Mouse (Mus musculus) urinary bladder, postnatal 36 days (tissue): ENCODE measurements around the gene Tbccd1.

Experiments used
- DNase-seq, 2 experiments: peaks; one replicate each; pipeline ENCODE4 v3.0.0; 2022; ENCODE audit warnings: low spot score in 2 of 2, mixed read lengths in 1 of 2

Tbccd1 gene

GRCm38 (mm10) chr16:22872397-22872796, 14.9 kb upstream of the Tbccd1 start:
- DNase-seq, result no peak

- no peak for DNase-seq
Observed at GRCm38 (mm10) chr16:22856773-22857172, 696 bp downstream of the Tbccd1 start.

GRCm38 (mm10) chr16:22852709-22853108, 4.8 kb downstream of the Tbccd1 start:
- no peak for DNase-seq

- no peak for DNase-seq
Observed at GRCm38 (mm10) chr16:22848331-22848730, 9.1 kb downstream of the Tbccd1 start.

- DNase-seq, result no peak
Observed at GRCm38 (mm10) chr16:22847686-22848085, 9.8 kb downstream of the Tbccd1 start.

GRCm38 (mm10) chr16:22845481-22845880, 12.0 kb downstream of the Tbccd1 start:
- no peak for DNase-seq

- no peak for DNase-seq
Observed at GRCm38 (mm10) chr16:22844834-22845233, 12.6 kb downstream of the Tbccd1 start.

- DNase-seq, result peak; percentile 35 to 75
Observed at GRCm38 (mm10) chr16:22844061-22844801, 13.2 kb downstream of the Tbccd1 start.

- no peak for DNase-seq
Observed at GRCm38 (mm10) chr16:22842871-22843270, 14.6 kb downstream of the Tbccd1 start.

GRCm38 (mm10) chr16:22839146-22839857, 18.2 kb downstream of the Tbccd1 start:
- DNase-seq, result no peak

GRCm38 (mm10) chr16:22832932-22833525, 24.4 kb downstream of the Tbccd1 start:
- DNase-seq, result no peak

GRCm38 (mm10) chr16:22820731-22821130, 36.7 kb downstream of the Tbccd1 start:
- no peak for DNase-seq

- no peak for DNase-seq
Observed at GRCm38 (mm10) chr16:22811477-22811876, 46.0 kb downstream of the Tbccd1 start, which contains the start of gene Crygs. Crygs (minus strand) TSS chr16:22811577.

GRCm38 (mm10) chr16:22807468-22808070, 49.9 kb downstream of the Tbccd1 start:
- DNase-seq, result peak; percentile 27 to 40

GRCm38 (mm10) chr16:22802786-22803185, 54.7 kb downstream of the Tbccd1 start:
- no peak for DNase-seq

GRCm38 (mm10) chr16:22800849-22801109, 56.7 kb downstream of the Tbccd1 start:
- DNase-seq, result no peak

- DNase-seq, result no peak
Observed at GRCm38 (mm10) chr16:22800026-22800848, 57.2 kb downstream of the Tbccd1 start.

- no peak for DNase-seq
Observed at GRCm38 (mm10) chr16:22798520-22798919, 58.9 kb downstream of the Tbccd1 start.

GRCm38 (mm10) chr16:22797521-22797920, 59.9 kb downstream of the Tbccd1 start:
- DNase-seq, result no peak

- no peak for DNase-seq
Observed at GRCm38 (mm10) chr16:22795497-22795896, 62.0 kb downstream of the Tbccd1 start.

- DNase-seq, result no peak
Observed at GRCm38 (mm10) chr16:22791235-22791634, 66.2 kb downstream of the Tbccd1 start.

GRCm38 (mm10) chr16:22789908-22790367, 67.5 kb downstream of the Tbccd1 start:
- DNase-seq, result no peak
